Mouse (Mus musculus) megakaryocyte, embryonic 14.5 days (primary cell): ENCODE results near the gene Utf1. TPM values are rescaled to one million over a fixed set of nuclear protein-coding genes. Genes with fewer than 3 reads are reported as not detected.

ENCODE experiments used
- H3K27me3 ChIP-seq: replicated peaks from 2 replicates; pipeline ENCODE3; 2012; ENCODE audit warnings: inconsistent platforms
- H3K36me3 ChIP-seq: replicated peaks from 2 replicates; pipeline ENCODE3; 2012; ENCODE audit warnings: low read length, inconsistent platforms, mixed read lengths
- H3K4me1 ChIP-seq: 2 replicates; pipeline ENCODE4 v1.6.1; 2012; ENCODE audit warnings: inconsistent platforms
- H3K4me3 ChIP-seq: replicated peaks from 2 replicates; pipeline ENCODE3; 2012; ENCODE audit warnings: moderate library complexity, mild to moderate bottlenecking, inconsistent platforms
- H3K9me3 ChIP-seq: 2 replicates; pipeline ENCODE4 v1.6.1; 2012; ENCODE audit warnings: inconsistent platforms
- FLI1 ChIP-seq: IDR thresholded peaks from 2 replicates; pipeline ENCODE4 v1.6.1; 2012; ENCODE audit warnings: low read length, inconsistent platforms, mixed read lengths
- GATA1 ChIP-seq: IDR thresholded peaks from 3 replicates; pipeline ENCODE4 v1.6.1; 2012; ENCODE audit warnings: mixed read lengths, low read length, inconsistent platforms, borderline replicate concordance
- polyA plus RNA-seq: library from polyadenylated mRNA; stranded (reverse); fragments of >175 nt; gene quantifications from 2 replicates; pipeline ENCODE4 v1.2.3, GENCODE M21; 2012; ENCODE audit warnings: low replicate concordance; ENCODE audit not compliant: insufficient read depth

Gene Utf1
- polyA plus RNA-seq, 1 experiment, result not detected

GRCm38 (mm10) chr7:139936705-139937104 is 6.9 kb upstream of the Utf1 start:
- Histone ChIP-seq H3K36me3 (no peaks in the 10 kb centered on the region), H3K9me3 (no peaks in the 10 kb centered on the region), H3K4me1 (no peaks in the 10 kb centered on the region; the same call in 1 of the 2 replicates), H3K27me3 (peaks cover 88% of the 10 kb centered on the region), H3K4me3 (no peak overlapping the region)
- no peak for TF ChIP-seq GATA1
- TF ChIP-seq FLI1, result no peak

- Histone ChIP-seq H3K4me1 (no peaks in the 10 kb centered on the region; the same call in 1 of the 2 replicates), H3K4me3 (no peak overlapping the region), H3K36me3 (no peaks in the 10 kb centered on the region), H3K9me3 (no peaks in the 10 kb centered on the region), H3K27me3 (peaks cover 88% of the 10 kb centered on the region)
- no peak for TF ChIP-seq FLI1
- no peak for TF ChIP-seq GATA1
Observed at GRCm38 (mm10) chr7:139937138-139937537, 6.5 kb upstream of the Utf1 start.

GRCm38 (mm10) chr7:139937810-139938209 is 5.8 kb upstream of the Utf1 start:
- TF ChIP-seq GATA1, result no peak
- TF ChIP-seq FLI1, result no peak
- H3K4me1 ChIP-seq, result no peaks in the 10 kb centered on the region; the same call in 1 of the 2 replicates
- H3K36me3 ChIP-seq, result no peaks in the 10 kb centered on the region
- H3K27me3 ChIP-seq, result peaks cover 88% of the 10 kb centered on the region
- no peak overlapping the region for H3K4me3 ChIP-seq
- no peaks in the 10 kb centered on the region for H3K9me3 ChIP-seq

- Histone ChIP-seq H3K4me3 (no peak overlapping the region), H3K4me1 (peaks cover 13% of the 10 kb centered on the region), H3K36me3 (no peaks in the 10 kb centered on the region), H3K9me3 (peaks cover 3% of the 10 kb centered on the region; the same call in 1 of the 2 replicates), H3K27me3 (peaks cover 93% of the 10 kb centered on the region)
- TF ChIP-seq GATA1, result no peak
Observed at GRCm38 (mm10) chr7:139940476-139941209, 2.9 kb upstream of the Utf1 start.

- peak overlapping the region; percentile 81 for H3K4me3 ChIP-seq
- peaks cover 93% of the 10 kb centered on the region for H3K27me3 ChIP-seq
- TF ChIP-seq GATA1, result no peak
- TF ChIP-seq FLI1, result no peak
- H3K4me1 ChIP-seq, result peaks cover 13% of the 10 kb centered on the region
- no peaks in the 10 kb centered on the region for H3K36me3 ChIP-seq
- H3K9me3 ChIP-seq, result peaks cover 3% of the 10 kb centered on the region; the same call in 1 of the 2 replicates
Observed at GRCm38 (mm10) chr7:139944291-139945240, 977 bp downstream of the Utf1 start.

- Histone ChIP-seq H3K9me3 (peaks cover 3% of the 10 kb centered on the region; the same call in 1 of the 2 replicates), H3K36me3 (no peaks in the 10 kb centered on the region), H3K4me3 (no peak overlapping the region), H3K4me1 (peaks cover 23% of the 10 kb centered on the region), H3K27me3 (peaks cover 93% of the 10 kb centered on the region)
- no peak for TF ChIP-seq GATA1
- TF ChIP-seq FLI1, result no peak
Observed at GRCm38 (mm10) chr7:139945516-139945915, 1.9 kb downstream of the Utf1 start.

- Histone ChIP-seq H3K27me3 (peaks cover 91% of the 10 kb centered on the region), H3K4me1 (peaks cover 27% of the 10 kb centered on the region), H3K4me3 (no peak overlapping the region), H3K36me3 (no peaks in the 10 kb centered on the region), H3K9me3 (peaks cover 3% of the 10 kb centered on the region; the same call in 1 of the 2 replicates)
- no peak for TF ChIP-seq GATA1
- no peak for TF ChIP-seq FLI1
Observed at GRCm38 (mm10) chr7:139946032-139946431, 2.4 kb downstream of the Utf1 start.

GRCm38 (mm10) chr7:139949893-139950282 is 6.3 kb downstream of the Utf1 start:
- Histone ChIP-seq H3K4me3 (peak overlapping the region; percentile 93), H3K36me3 (no peaks in the 10 kb centered on the region), H3K27me3 (peaks cover 74% of the 10 kb centered on the region), H3K4me1 (peaks cover 17% of the 10 kb centered on the region), H3K9me3 (no peaks in the 10 kb centered on the region)
- TF ChIP-seq FLI1, result no peak
- TF ChIP-seq GATA1, result no peak

- peak overlapping the region; percentile 93 for H3K4me3 ChIP-seq
- H3K36me3 ChIP-seq, result no peaks in the 10 kb centered on the region
- H3K27me3 ChIP-seq, result peaks cover 74% of the 10 kb centered on the region
- no peaks in the 10 kb centered on the region for H3K9me3 ChIP-seq
- peaks cover 17% of the 10 kb centered on the region for H3K4me1 ChIP-seq
- no peak for TF ChIP-seq FLI1
- no peak for TF ChIP-seq GATA1
Observed at GRCm38 (mm10) chr7:139950283-139950971, 6.8 kb downstream of the Utf1 start.
